Mouse (Mus musculus) lung, postnatal 14 days (tissue): ENCODE results near the gene Hnrnpf.
"Not testable (repeated sequence)": the region's sequence is repeated elsewhere in the genome, so short reads cannot be mapped to it uniquely, and the experiment has no call there.

Experiments used
- DNase-seq: peaks from one replicate; pipeline ENCODE4 v3.0.0; 2021

The Hnrnpf gene

DNA sequence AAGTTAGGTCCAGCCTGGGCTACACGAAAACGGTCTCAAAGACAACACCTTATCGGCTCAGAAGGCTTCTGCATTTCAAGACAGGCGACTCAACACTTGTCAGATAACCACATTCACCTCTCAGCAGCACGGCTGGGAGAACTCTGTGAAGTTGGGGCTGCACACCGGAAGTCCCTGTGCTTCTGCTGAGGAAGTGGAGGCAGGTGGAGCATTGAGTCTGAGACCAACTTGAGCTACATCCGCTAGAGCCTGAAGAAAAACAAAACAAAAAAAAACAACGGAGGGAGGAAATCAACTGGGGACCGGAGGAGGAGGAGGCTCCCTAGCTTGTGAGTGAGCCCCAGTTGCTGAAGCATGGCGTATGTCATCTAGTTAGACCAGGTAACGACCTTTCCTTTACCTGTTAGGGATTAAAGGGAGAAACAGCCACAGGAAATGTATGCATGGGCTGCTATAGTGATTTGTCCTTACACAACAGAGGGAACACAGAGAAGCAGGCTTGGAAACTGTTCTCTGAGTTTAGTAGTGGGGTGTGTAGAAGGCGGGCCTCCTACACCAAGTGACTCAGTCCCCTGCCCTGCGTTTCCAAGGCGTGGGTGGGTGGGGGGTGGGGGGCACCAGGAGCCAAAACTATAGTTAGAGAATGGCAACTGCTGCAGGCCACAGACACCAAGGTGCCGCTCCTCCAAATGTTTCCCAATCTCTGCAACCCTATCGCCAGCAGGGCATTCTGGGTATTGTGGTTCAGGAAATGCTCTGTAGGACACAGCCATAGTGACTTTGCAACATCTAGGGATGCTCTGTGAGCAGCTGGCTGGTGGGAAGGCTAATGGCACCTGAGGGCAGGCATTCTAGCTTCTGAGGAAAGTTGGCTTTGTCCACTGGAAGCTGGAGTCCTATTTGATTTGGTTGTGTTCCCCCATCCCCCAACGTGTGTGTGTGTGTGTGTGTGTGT is at the start of gene Hnrnpf:
Hnrnpf (plus strand) TSS at position 199 of the 955 bp plus-strand sequence.
- DNase-seq, result no peak

DNA sequence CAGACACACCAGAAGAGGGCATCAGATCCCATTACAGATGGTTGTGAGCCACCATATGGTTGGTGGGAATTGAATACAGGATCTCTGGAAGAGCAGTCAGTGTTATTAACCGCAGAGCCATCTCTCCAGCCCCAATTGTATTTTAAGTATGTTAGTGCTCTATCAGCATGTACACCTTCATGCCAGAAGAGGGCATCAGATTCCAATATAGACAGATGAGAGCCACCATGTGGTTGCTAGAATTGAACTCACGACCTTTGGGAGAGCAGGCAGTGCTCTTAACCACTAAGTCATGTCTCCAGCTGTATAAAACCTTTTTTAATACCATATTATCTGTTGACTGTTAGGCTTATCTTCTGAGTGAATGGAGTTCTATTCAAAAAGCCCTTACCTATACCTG is 48.4 kb upstream of the Hnrnpf start:
- DNase-seq, result no peak

DNA sequence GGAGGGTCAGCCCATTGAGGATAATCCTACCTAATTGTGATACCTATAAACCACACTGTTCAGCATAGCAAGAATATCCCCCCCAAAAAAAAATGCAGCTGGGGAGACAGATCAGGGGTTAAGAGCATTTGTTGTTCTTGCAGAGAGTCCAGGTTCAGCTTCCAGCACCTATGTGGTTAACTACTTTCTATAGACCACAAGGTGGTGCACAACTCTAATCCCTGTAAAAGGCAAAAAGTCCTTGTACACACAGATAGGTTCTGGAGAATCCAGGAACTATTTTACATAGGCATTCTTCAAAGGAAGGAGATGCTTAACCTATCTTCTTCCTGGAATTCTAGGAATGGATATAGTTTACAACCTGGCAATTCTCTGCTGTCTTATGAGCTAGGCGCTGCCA is 42.1 kb upstream of the Hnrnpf start:
- no peak for DNase-seq

DNA sequence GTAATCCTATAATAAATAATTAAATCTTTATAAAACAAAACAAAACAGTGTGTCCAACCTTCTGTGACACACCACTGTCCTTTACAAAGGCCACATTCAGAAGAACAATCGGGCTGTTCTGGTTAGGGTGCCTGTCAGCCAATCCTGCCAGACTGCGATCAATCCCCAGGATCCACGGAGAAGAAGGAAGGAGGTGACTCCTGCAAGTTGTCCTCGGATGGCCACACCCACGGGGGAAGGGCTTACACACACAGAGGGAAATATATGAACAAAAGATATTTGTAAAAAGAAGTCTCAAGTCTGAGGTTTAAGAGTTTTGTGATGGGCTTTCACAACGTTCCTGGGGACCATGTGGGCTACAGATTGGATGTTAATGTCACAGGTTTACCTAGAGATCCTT is 38.3 kb upstream of the Hnrnpf start, which contains the start of gene Zfp239:
Zfp239 (plus strand) TSS at position 253 of the 400 bp plus-strand sequence.
- DNase-seq, result no peak

DNA sequence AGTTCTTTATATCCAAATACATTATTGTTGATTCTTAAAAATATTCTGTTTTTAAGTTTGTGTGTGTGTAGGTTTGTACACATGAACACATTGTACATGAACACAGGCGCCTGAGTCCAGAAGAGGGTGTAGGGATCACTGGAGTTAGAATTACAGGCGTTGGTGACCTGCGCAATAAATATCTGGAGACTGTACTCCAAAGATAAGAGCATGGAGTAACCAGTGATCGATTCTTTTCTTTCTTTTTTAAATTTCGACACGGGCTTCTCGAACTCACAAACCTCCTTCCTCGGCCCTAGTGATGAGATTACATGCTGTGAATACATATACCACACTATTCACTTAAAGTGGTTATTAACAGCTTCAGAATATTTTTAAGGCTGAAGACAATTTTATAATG is 37.7 kb upstream of the Hnrnpf start:
- no peak for DNase-seq

DNA sequence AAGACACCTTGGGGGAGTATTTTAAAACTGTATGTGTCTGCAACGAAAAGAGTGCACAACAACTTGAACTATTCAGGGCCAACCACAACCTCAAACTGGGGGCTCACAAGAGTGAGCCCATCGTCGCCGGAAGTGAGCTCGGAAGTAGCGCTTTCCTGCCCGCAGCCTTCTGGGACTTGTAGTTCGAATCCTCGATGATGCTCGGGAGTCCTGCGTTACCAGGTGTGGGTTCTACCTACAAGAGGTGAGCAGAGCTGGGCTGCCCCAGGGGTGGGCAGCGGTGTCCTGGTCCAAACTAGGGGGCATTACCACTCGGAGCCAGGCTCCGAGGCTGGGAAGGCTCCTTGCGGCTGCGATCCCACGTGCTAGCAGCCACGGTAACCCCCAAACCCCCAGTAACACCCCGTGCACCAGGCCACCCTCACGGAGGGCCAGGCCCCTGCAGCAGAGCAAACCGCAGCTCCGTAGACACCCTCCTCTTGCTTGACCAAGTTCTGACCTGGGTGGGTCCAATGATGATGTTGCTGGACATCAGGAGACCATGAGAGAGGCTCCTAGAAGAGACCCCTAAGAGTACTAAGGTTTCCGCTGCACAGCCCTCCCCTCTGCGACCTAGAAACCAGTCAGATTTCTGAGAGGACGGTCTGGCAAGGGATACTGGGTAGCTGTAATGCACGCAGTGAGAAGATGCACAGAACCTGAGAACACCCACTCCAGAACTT is 37.1 kb upstream of the Hnrnpf start:
- DNase-seq, result peak; percentile 47

DNA sequence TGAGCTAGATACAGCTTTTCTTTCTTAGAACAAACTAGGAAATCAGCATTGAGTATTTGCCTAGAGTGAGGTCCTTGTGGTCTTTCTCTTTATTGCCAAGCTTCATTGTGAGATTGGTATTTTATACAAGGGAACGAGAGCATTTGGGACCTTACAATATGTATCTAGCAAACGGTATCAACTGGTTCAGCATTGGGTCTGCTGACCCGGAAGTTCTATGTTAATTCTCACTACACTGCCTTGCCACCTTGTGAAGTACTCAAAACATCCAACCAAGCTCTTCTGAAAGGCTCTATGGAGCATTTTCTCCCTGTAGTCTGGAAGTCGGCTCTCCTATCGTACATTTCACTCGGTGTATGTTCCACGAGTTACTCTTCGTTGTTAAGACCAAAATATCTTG is 36.4 kb upstream of the Hnrnpf start:
- DNase-seq, result no peak

DNA sequence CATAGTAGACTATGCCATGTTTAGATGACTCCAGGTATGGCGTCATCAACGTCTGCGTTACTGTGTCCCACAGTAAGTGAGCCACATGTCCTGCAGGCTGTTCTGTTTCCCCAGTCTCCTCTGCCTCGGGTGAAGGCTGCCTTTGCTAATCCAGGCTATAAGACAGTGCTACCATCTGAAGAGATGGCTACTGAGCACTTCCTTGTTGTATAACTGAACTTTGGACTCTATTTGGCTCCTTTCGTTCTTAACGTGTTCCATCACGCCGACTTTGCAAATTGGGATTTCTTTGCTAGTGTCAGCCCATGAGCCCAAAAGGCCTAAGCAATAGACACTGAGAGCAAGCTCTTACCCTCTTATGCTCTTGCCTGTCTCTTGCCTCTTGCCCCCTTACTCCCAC is 31.9 kb upstream of the Hnrnpf start:
- no peak for DNase-seq

DNA sequence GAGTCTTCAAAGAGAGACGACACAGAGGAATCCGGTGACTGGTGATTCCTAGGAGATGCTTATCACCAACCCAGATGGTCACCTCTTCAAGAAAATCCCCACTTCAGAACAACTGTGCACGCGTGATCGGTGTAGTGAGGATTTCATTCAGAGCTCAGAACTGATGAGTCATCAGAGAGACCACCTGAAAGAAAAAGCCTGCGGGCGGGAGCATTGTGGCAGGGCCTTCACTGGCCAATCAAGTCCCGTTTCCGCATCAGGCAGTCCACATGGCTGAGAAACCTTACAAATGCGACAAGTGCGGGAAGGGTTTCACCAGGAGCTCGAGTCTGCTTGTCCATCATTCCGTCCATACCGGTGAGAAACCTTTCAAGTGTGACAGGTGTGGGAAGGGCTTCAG is 29.1 kb upstream of the Hnrnpf start:
- no peak for DNase-seq

DNA sequence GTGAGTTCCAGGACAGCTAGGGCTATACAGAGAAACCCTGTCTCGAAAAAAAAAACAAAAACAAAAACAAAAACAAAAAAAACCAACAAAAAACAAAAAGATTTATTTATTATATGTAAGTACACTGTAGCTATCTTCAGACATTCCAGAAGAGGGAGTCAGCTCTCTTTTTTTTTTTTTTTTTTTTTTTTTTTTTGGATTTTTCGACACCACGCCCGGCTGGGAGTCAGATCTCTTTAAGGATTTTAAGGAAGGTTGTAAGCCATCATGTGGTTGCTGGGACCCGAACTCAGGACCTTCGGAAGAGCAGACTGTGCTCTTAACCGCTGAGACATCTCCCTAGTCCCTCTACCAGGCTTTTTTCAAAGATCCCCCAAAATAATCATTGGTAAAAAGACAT is 26.7 kb upstream of the Hnrnpf start:
- not testable (repeated sequence) for DNase-seq

DNA sequence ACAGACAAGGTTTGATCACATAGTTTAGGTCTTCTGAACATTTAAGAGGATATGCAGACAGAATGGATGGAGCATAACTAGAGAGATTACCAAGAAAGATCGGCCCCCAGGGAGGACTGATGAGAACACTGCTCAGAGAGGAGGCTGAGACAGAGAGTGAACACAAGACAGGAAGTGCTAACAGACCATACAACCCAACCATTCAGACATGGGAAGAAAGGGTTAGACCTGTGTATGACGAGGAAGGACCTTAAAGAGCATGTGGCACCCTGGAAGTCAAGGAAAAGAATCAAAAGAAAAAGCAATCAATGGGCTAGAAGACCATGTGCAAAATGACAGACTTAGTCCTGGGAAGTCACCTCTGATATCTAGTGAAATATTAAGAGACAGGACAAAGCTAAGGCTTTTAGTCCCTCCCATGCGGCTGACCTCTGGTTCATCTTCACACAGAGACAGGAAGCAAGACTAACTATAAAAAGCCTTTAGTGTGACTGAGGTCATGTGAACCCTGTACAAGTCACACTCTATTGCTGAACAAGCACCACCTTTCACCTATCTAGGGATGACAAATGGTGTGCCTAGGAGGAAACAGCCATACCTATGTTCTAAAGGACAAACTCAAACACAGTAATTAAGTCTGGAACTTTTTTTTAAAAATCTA is 25.4 kb upstream of the Hnrnpf start:
- no peak for DNase-seq

DNA sequence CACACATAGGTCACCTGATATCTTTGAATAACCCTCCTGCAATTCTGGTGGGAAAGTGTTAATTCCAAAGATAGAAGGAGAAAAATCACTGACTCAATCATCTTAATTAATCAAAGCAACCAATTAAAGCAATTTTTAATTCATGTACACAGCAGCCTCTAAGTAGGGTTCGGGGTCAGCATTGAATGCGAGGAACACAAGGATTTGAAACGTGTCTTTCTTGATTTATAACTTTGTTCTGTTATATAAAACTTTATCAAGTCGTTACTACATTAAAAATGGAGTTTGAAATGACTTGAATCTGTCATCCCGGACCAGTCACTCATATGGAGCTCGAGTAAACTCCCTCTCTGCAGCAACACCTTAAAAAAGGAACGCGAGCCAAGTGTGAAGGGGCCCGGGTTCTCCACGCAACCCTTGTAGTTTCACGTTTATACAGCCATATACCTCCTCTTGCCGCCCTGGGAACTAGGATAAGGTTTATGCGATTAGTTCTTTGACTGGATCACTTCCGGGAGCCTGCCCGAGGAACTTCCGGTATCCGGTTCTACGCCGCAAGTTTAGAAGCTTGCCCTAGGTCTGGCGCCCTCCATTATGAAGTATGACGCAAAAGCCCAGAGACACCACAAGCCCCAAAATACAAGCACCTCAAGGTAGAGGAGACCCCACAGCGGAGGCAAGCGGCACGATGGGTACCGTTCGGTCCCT is 21.3 kb upstream of the Hnrnpf start:
- peak; percentile 89 for DNase-seq

DNA sequence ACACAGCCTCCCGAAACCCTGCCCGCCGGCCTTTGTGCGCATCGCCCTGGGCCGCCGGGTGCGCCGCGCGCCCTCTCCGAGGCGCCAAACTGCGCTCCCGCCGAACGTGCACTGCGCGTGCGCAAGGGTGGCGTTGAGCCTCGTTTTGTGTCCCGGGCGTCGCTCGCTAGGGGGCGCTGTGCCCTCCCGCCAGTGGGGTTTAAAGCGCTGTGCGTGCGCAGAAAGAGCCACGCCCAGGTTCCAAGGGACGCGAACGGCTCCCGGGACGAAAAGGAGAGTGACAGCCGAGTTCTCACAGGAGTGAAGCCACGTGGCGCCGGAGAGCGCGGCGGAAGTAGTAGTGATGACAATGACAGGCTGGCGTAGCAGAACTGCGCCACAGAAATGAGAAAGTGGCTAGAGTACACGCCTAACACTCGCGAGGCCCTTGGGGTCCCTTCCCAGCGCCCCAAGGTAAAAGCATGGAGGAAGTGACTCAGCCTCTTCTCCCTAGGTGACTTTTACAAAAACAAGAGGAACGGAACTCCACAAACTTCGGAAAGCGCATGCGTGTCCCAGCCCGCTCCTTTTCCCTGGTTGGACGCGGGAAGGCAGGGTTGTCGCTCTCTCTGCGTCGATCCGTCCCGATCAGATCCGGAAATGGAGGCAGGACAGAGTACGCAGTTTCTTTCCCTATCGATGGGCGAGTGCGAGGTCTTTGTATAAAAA is 20.6 kb upstream of the Hnrnpf start:
- DNase-seq, result peak; percentile 100

DNA sequence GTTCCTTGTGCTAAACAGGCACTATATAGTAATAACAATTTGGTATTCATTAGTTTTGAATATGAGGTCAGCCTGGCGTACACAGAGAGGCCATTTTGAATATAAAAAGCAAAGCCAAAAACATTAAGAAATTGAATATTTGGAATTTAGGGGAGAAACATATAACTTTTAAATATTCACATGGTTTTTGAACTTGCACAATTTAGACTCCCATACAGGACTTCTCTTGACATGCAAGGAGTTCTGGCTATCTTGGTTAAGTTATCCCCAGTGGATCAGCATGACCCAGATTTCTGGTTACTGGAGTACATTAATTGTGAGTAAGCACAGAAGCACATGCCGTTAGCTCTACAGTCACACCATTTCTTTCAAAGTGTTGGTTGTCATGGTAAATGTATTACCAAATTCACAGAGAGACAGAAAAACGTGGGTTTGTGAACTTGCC is 19.7 kb upstream of the Hnrnpf start:
- no peak for DNase-seq

DNA sequence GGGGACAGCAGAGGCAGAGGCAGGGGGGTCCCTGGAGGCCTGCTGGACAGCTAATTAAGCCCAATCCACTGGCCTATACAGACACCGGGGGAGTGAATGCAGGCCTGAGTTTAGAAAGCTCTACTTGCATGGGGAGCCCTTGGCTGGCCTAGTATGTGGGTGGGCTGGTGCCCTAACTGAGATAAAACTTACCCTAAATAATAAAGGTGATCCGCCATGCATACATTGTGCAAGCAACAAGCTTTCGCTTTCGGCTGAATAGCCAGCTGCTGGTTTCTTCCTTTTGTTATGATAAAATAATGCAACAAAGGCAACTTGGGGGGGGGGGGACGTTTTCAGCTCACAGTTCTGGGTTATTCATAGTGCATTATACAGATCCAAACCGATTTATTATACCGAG is 18.9 kb upstream of the Hnrnpf start:
- DNase-seq, result no peak

DNA sequence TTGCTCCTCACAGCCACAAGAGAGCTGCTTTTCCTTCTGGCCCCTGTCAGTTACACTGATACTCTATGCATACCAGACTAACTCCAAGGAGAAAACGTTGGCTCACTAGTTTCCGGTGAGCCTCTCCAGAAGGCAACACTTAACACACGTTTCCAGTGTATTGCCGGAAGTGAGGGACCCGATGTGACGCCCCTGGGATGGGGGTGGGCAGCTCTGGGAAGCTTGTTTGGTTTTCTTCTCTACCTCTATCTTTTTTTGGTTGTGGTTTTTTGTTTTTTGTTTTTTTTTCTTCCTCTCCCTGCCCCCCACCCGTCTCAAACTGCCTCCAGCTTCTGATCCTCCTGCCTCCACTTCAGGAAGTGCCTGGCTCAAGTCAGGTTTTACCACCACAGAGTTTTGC is 18.1 kb upstream of the Hnrnpf start:
- no peak for DNase-seq

DNA sequence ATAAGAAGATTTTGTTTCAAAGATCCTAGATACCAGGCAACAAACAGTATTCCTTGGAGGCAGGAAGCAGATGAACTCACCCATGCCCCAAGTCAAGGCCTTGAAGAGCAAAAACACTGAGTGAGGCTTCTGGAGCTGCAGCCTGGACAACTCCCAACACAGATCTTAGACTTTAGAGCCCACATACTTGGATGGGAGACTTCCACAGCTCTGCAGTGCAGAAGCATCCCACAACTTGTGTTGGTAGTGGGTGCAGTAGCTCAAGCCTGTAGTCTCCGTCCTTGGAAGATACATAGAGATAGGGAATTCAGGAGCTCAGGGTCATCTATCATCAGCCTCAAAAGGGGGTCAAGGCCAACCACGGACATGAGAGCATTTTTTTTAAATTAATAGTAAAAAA is 14.2 kb upstream of the Hnrnpf start:
- no peak for DNase-seq

DNA sequence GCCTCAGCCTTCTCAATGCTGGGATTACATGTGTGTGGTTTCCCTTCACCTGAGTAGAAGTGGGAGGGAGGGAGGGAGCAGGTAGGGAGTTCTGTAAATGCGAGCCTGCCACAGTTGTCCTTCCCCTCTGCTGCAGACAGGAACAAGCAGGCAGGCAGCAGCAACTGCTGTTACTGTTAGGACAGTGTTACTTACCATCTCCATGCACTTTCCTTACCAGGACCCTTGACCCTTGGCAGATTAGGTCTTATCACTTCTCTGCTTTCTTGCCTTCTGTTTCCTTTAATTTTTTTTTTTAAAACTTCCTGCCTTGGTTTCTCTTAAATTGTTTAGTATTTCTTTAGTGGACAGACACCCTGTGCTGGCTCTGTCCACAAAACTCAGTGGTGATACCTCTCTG is 12.1 kb upstream of the Hnrnpf start:
- DNase-seq, result no peak

DNA sequence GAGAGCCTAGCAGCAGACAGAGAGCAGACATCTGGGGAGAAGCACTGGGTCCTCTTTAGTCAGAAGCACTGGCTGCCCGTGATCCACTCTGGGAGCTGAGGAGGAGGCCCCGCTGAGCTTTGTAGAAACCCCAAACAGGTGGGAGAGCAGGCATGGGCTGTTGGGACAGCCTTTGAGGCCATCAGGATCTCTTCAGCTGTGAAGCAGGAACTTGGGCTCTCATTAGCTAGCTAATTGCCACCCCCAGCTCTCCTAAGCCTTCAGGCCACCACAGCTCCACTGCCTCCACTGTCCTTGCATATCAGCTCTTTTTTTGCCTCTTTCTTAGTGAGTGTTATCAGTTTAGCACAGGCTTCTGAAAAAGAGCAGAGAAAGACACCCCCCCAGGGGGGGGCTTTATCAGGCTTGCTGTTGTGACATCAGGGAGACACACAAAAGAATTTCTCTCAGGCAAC is 11.5 kb upstream of the Hnrnpf start:
- DNase-seq, result no peak

DNA sequence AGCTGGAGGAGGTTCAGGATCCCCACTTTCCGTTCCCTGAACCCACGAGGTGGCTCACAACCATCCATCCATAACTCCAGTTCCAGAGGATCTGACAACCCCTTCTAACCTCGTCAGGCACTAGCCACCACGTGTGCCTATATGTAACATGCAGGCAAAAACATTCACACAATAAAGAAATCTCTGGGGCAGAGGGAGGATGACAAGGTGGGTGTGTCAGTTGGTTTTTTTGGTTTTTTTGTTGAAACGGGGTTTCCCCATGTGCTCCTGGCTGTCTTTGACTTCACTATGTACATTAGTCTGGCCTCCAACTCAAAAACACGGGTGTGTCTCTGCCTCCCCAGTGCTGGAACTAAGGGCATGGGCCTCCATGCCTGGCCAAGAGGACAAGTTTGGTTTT is 9.9 kb upstream of the Hnrnpf start:
- DNase-seq, result no peak

DNA sequence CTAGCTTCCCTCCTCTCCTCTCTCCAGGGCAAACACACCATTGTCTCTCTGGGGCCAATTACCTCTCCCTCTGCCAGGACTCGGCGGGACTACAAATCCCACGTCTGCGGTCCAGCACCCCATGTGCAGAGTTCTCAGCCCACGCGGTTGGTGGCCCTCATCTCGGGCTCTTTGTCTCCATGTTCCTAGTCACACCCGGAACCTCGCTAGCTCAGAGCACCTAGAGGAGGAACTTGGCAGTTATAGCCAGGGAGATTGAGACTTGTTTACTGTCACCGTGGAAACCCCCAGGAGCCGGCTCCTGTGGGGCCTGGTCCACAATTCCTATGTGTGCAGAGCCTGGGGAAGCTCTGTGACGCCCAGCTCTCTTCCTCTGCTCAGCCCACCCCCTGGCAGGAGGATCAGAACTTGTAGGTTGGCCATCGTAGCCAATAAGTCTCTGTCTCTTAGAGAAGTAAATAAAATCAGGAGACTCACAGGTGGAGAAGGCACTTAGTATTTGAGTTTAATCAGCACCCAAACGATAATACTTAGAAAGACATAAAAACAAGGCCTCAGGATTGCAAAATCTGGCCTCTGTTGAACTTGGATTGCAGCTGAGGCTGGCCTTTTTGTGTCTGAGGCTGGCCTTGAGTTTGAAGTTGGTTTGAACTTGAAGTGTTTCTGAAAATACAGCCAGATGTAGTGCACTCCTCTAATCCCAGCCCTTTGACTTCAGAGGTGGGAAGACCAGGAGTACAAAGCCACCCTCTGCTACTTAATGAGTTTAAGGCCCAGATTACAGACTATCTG is 8.6 kb upstream of the Hnrnpf start:
- no peak for DNase-seq
